Mouse (Mus musculus) leukemia stem cell, adult 10-12 weeks (primary cell): ENCODE results near the gene Ppp1r16b. TPM values are rescaled to one million over a fixed set of nuclear protein-coding genes. Genes with fewer than 3 reads are reported as not detected.

Experiments
- polyA plus RNA-seq: library from polyadenylated mRNA; stranded (reverse); fragments of >175 nt; gene quantifications from 2 replicates; pipeline ENCODE4 v1.2.3, GENCODE M21; 2012; ENCODE audit warnings: low replicate concordance

Ppp1r16b gene
- polyA plus RNA-seq: 4.5 and 7.3 TPM in 2 replicates

GRCm38 (mm10) chr2:158665098-158665497, at the start of gene Ppp1r16b:
Ppp1r16b (plus strand) TSS chr2:158665398.

GRCm38 (mm10) chr2:158624718-158625222, 40.4 kb upstream of the Ppp1r16b start, which contains the start of gene Actr5:
Actr5 (plus strand) TSS chr2:158624888.

GRCm38 (mm10) chr2:158767742-158768339, 102.6 kb downstream of the Ppp1r16b start, which contains the start of gene Fam83d:
Fam83d (plus strand) TSS chr2:158768093.

GRCm38 (mm10) chr2:158794494-158795004, 129.4 kb downstream of the Ppp1r16b start, which contains the start of gene Dhx35:
Dhx35 (plus strand) TSS chr2:158794807.

Other genes with a start within 250 kb of the Ppp1r16b start
- not detected in 2 replicates for gene Adig, start 162.8 kb upstream of the Ppp1r16b start, polyA plus RNA-seq
- not detected in 2 replicates for gene Arhgap40, start 152.6 kb upstream of the Ppp1r16b start, polyA plus RNA-seq
- gene Slc32a1, start 54.6 kb upstream of the Ppp1r16b start, polyA plus RNA-seq: not detected in 2 replicates
- gene Actr5, start 40.5 kb upstream of the Ppp1r16b start, polyA plus RNA-seq: 8.5 and 12.3 TPM in 2 replicates
- 4.6 and 10.1 TPM in 2 replicates for gene Fam83d, start 102.7 kb downstream of the Ppp1r16b start, polyA plus RNA-seq
- gene Dhx35, start 129.4 kb downstream of the Ppp1r16b start, polyA plus RNA-seq: 4.2 and 7.7 TPM in 2 replicates